Mouse (Mus musculus) CD4-positive naive resting alpha-beta T cell, adult 57 days (primary cell): ENCODE data around the gene Nt5c2. TPM values are rescaled to one million over a fixed set of nuclear protein-coding genes. Genes with fewer than 3 reads are reported as not detected.

Experiments
- total RNA-seq: library from RNA; stranded (reverse); gene quantifications from one replicate; pipeline ENCODE4 v1.2.4, GENCODE M21; 2023

The Nt5c2 gene
- 77.8 TPM for total RNA-seq

DNA sequence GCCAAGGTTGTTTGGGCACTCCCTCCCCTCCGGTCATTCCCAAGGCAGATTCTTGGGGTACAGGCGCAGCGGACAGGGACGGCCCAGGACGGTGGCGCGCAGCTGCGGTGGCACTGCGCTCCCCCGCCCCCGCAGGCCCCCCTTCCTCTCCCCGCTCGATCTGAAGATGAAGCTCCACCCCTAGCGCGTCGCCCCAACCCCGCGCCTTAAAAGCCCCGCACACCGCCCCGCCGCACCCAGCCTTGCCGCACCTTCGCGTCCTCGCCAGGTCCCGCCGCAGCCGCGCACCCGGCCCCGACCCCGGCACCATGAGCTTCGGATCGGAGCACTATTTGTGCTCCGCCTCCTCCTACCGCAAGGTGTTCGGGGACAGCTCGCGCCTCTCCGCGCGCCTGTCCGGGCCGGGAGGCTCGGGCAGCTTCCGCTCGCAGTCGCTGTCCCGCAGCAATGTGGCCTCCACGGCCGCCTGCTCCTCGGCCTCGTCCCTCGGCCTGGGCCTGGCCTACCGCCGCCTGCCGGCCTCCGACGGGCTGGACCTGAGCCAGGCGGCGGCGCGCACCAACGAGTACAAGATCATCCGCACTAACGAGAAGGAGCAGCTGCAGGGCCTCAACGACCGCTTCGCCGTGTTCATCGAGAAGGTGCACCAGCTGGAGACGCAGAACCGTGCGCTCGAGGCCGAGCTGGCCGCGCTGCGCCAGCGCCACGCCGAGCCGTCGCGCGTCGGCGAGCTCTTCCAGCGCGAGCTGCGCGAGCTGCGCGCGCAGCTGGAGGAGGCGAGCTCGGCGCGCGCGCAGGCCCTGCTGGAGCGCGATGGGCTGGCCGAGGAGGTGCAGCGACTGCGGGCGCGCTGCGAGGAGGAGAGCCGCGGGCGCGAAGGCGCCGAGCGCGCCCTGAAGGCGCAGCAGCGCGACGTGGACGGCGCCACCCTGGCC, at the start of gene Nt5c2, which contains the start of gene Ina:
Gene Nt5c2 (minus strand): TSS at position 707 of the 935 bp plus-strand sequence.
Gene Ina (plus strand): TSS at position 252 of the 935 bp plus-strand sequence.

DNA sequence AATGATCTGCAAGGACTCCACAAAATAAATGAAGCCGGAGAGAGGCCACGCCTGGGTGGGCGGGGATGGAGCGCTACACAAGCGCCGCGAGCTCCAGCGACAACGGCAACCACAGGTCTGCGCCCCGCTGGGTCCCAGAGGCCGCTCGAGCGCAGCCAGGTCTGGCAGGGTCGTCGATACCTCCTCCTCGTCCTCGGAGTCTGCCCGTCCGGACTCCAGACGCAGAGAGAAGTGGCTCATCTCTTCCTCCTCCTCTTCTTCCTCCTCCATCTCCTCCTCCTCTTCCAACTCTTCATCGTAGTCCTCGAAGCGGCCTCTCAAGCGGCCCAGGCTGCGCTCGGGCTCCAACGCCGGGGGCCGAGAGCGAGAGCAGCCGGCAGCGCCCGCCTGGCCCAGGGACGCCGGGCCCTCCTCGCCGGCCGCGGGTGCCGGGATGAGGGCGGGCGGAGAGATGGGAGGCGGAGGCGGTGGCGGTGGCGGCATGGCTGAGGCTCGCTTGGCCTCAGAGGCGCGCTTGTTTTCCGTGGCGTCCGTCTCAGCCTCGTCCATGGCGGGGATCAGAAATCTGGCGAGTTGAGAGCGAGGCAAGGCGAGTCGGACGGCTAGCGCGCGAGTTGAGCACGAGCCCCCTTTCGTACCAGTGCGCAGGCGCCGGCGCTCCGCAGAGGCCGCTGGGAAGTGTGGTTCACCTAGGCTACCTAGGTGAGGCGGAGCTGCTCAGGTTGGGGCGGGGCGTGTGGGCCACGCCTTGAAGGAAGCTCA, 35.5 kb upstream of the Nt5c2 start, which contains the start of gene Pcgf6:
Gene Pcgf6 (minus strand): TSS at position 636 of the 762 bp plus-strand sequence.

Other genes with a start within 250 kb of the Nt5c2 start
- gene Ina, start 455 bp downstream of the Nt5c2 start, total RNA-seq: not detected
- 18.9 TPM for gene Pcgf6, start 35.8 kb upstream of the Nt5c2 start, total RNA-seq
- gene Taf5, start 52.6 kb upstream of the Nt5c2 start, total RNA-seq: 12.2 TPM
- 160 TPM for gene Usmg5, start 75.5 kb upstream of the Nt5c2 start, total RNA-seq
- 40.5 TPM for gene Pdcd11, start 75.6 kb upstream of the Nt5c2 start, total RNA-seq
- gene Calhm2, start 123.1 kb upstream of the Nt5c2 start, total RNA-seq: 7.0 TPM
- not detected for gene Calhm1, start 129.1 kb upstream of the Nt5c2 start, total RNA-seq
- gene Calhm3, start 142.6 kb upstream of the Nt5c2 start, total RNA-seq: not detected
- not detected for gene Neurl1a, start 163.7 kb upstream of the Nt5c2 start, total RNA-seq